Mouse (Mus musculus): ENCODE measurements at regions not wholly inside any gene's neighbourhood (a gene's known extent, or its start where the extent isn't known, plus 50 kb on each side); places are given as distances from the start of the nearest gene placed in this dataset.

DNA sequence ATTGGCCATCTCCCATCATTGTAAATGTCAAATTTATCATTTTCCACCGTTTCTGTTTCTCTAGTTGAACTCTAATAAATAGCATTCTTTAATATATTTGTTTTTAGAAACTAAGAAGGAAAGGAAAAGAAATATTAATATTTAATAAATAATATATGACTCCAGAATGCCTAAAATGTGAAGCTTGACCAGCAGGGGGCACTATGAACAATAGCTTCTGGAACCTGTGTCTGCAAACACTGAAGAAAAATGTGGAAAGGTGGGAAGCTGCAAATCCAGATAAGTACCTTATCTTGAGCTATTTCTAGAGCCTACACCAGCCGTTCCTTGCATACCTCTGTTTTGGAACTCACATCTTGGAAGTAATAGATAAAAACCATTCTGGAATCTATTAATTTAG is 493.7 kb upstream of the Lingo2 start:
- peak; percentile 15; the same call in 1 of the 2 replicates for TF ChIP-seq CTCF (IDR thresholded peaks at IDR 0.05; ENCODE audit: low read depth)
- TF ChIP-seq EP300 (IDR thresholded peaks at IDR 0.05; ENCODE audit: low read depth), result no peak

Data from liver, postnatal 0 days (tissue).